Mouse (Mus musculus) intestine, embryonic 16.5 days (tissue): Measurements from ENCODE around the gene Smarcd1. TPM values are rescaled to one million over a fixed set of nuclear protein-coding genes. Genes with fewer than 3 reads are reported as not detected.

Source experiments
- ATAC-seq: fragments of 200-750 bp; cut with Nextera tagmentation; 2 replicates; pipeline ENCODE4 v1.8.0; 2017; ENCODE audit warnings: moderate TSS enrichment, moderate library complexity
- H3K27ac ChIP-seq: fragments of 300-500 bp; sonication (generic); 2 replicates; pipeline ENCODE4 v1.5.1; 2014; ENCODE audit warnings: mild to moderate bottlenecking, low read length
- H3K27me3 ChIP-seq: fragments of 300-500 bp; sonication (generic); replicated peaks from 2 replicates; pipeline ENCODE4 v1.6.1; 2014; ENCODE audit warnings: low read length, control low read depth, mixed read lengths; ENCODE audit not compliant: control insufficient read depth, insufficient read depth
- H3K36me3 ChIP-seq: fragments of 300-500 bp; sonication (generic); 2 replicates; pipeline ENCODE4 v1.6.1; 2014; ENCODE audit warnings: low read length, control low read depth; ENCODE audit not compliant: control insufficient read depth, insufficient read depth
- H3K4me1 ChIP-seq: fragments of 300-500 bp; sonication (generic); 2 replicates; pipeline ENCODE4 v1.6.1; 2014; ENCODE audit warnings: low read length, control low read depth, mixed read lengths; ENCODE audit not compliant: control insufficient read depth, insufficient read depth
- H3K4me2 ChIP-seq: fragments of 300-500 bp; sonication (generic); 2 replicates; pipeline ENCODE4 v1.6.1; 2014; ENCODE audit warnings: low read depth, low read length, control low read depth
- H3K4me3 ChIP-seq: fragments of 300-500 bp; sonication (generic); 2 replicates; pipeline ENCODE4 v1.5.1; 2014; ENCODE audit warnings: mild to moderate bottlenecking, low read length
- H3K9ac ChIP-seq: fragments of 300-500 bp; sonication (generic); 2 replicates; pipeline ENCODE4 v1.6.1; 2014; ENCODE audit warnings: low read depth, low read length
- H3K9me3 ChIP-seq: fragments of 300-500 bp; sonication (generic); 2 replicates; pipeline ENCODE4 v1.6.1; 2016; ENCODE audit warnings: low read length, control low read depth; ENCODE audit not compliant: control insufficient read depth
- WGBS: fragments of 180-500 bp; shearing (Covaris S2); extraction: QIAGEN DNeasy Blood & Tissue Kit; methylation state at CpG from one replicate; pipeline ENCODE4 v1.1.7; 2014; 5-methylcytosine and 5-hydroxymethylcytosine counted together
- polyA plus RNA-seq: library from polyadenylated mRNA; unstranded; fragments of >200 nt; fragmentation: Nextera tagmentation; extraction: Ambion mirVana; gene quantifications from 2 replicates; pipeline ENCODE4 v1.2.1, GENCODE M21; 2015

The Smarcd1 gene
- polyA plus RNA-seq, 1 experiment from 2014 or later = 19.3 TPM

GRCm38 (mm10) chr15:99735631-99736030, 33.7 kb downstream of the Smarcd1 start:
- Histone ChIP-seq H3K36me3 (peaks cover 4% of the 10 kb centered on the region), H3K9ac (no peak overlapping the region), H3K9me3 (no peaks in the 10 kb centered on the region), H3K4me1 (no peaks in the 10 kb centered on the region), H3K4me2 (no peak overlapping the region), H3K4me3 (no peak overlapping the region), H3K27me3 (no peaks in the 10 kb centered on the region), H3K27ac (no peak overlapping the region)
- 91% methylated on average over 2 of the region's 2 CpGs for WGBS
- no peak for ATAC-seq

- H3K27me3 ChIP-seq = no peaks in the 10 kb centered on the region
- H3K4me1 ChIP-seq = no peaks in the 10 kb centered on the region
- no peak overlapping the region for H3K4me2 ChIP-seq
- no peak overlapping the region for H3K27ac ChIP-seq
- no peak overlapping the region for H3K4me3 ChIP-seq
- WGBS = 93% methylated on average over 11 of the region's 11 CpGs
- H3K36me3 ChIP-seq = peaks cover 4% of the 10 kb centered on the region
- H3K9ac ChIP-seq = no peak overlapping the region
- no peaks in the 10 kb centered on the region for H3K9me3 ChIP-seq
- ATAC-seq = no peak
Observed at GRCm38 (mm10) chr15:99736675-99737074, 34.7 kb downstream of the Smarcd1 start.

- Histone ChIP-seq H3K36me3 (peaks cover 4% of the 10 kb centered on the region), H3K27ac (no peak overlapping the region), H3K27me3 (no peaks in the 10 kb centered on the region), H3K4me1 (no peaks in the 10 kb centered on the region), H3K9ac (no peak overlapping the region), H3K9me3 (no peaks in the 10 kb centered on the region), H3K4me3 (no peak overlapping the region), H3K4me2 (no peak overlapping the region)
- ATAC-seq = no peak
- 96% methylated on average over 4 of the region's 4 CpGs for WGBS
Observed at GRCm38 (mm10) chr15:99740229-99740628, 38.3 kb downstream of the Smarcd1 start.

- H3K9ac ChIP-seq = no peak overlapping the region
- no peak overlapping the region for H3K27ac ChIP-seq
- no peak for ATAC-seq
- H3K4me3 ChIP-seq = no peak overlapping the region
- H3K36me3 ChIP-seq = no peaks in the 10 kb centered on the region
- peaks cover 10% of the 10 kb centered on the region for H3K4me1 ChIP-seq
- no peaks in the 10 kb centered on the region for H3K27me3 ChIP-seq
- 74% methylated on average over 3 of the region's 3 CpGs for WGBS
- H3K9me3 ChIP-seq = no peaks in the 10 kb centered on the region
- H3K4me2 ChIP-seq = no peak overlapping the region
Observed at GRCm38 (mm10) chr15:99754204-99754603, 52.3 kb downstream of the Smarcd1 start.

Other genes with a start within 250 kb of the Smarcd1 start
- 5.8 and 6.5 TPM in 2 replicates for gene Nckap5l, start 244.4 kb upstream of the Smarcd1 start, polyA plus RNA-seq
- 14.3 and 16.2 TPM in 2 replicates for gene Bcdin3d, start 227.4 kb upstream of the Smarcd1 start, polyA plus RNA-seq
- 0.91 and 1.1 TPM in 2 replicates for gene Faim2, start 174.0 kb upstream of the Smarcd1 start, polyA plus RNA-seq
- 0.10 TPM in 1 of 2 replicates, not detected in the other for gene Aqp2, start 123.1 kb upstream of the Smarcd1 start, polyA plus RNA-seq
- 0.47 and 0.53 TPM in 2 replicates for gene Aqp5, start 111.3 kb upstream of the Smarcd1 start, polyA plus RNA-seq
- not detected in 2 replicates for gene Aqp6, start 100.7 kb upstream of the Smarcd1 start, polyA plus RNA-seq
- 97.1 and 104 TPM in 2 replicates for gene Racgap1, start 50.5 kb upstream of the Smarcd1 start, polyA plus RNA-seq
- gene Asic1, start 31.8 kb upstream of the Smarcd1 start, polyA plus RNA-seq = 1.7 and 2.0 TPM in 2 replicates
- not detected in 2 replicates for gene Gm17349, start 3.4 kb downstream of the Smarcd1 start, polyA plus RNA-seq
- gene Gpd1, start 15.4 kb downstream of the Smarcd1 start, polyA plus RNA-seq = 33.0 and 47.4 TPM in 2 replicates
- 249 and 253 TPM in 2 replicates for gene Cox14, start 23.5 kb downstream of the Smarcd1 start, polyA plus RNA-seq
- gene Cers5, start 70.8 kb downstream of the Smarcd1 start, polyA plus RNA-seq = 42.1 and 46.8 TPM in 2 replicates
- 105 and 112 TPM in 2 replicates for gene Lima1, start 173.3 kb downstream of the Smarcd1 start, polyA plus RNA-seq